Mouse (Mus musculus) heart, postnatal 10 days (tissue): ENCODE measurements around the gene Leprot. TPM values are rescaled to one million over a fixed set of nuclear protein-coding genes. Genes with fewer than 3 reads are reported as not detected.
A peak's percentile ranks its signal among the peaks of the same experiment; 100 is the strongest.

Experiments used
- DNase-seq, 2 experiments: peaks; one replicate each; pipeline ENCODE4 v3.0.0; 2021
- intact Hi-C: fragments of 180-260 bp; cut with DNase I; formaldehyde crosslinking; loops from one replicate; pipeline ENCODE4 v1.15.1; 2025
- total RNA-seq, 2 experiments: library from RNA; stranded (reverse); gene quantifications; 2 replicates each; pipeline ENCODE4 v1.2.3; 2021

The Leprot gene
- 10 to 100 TPM; 48.3 to 53.3 TPM for total RNA-seq

DNA sequence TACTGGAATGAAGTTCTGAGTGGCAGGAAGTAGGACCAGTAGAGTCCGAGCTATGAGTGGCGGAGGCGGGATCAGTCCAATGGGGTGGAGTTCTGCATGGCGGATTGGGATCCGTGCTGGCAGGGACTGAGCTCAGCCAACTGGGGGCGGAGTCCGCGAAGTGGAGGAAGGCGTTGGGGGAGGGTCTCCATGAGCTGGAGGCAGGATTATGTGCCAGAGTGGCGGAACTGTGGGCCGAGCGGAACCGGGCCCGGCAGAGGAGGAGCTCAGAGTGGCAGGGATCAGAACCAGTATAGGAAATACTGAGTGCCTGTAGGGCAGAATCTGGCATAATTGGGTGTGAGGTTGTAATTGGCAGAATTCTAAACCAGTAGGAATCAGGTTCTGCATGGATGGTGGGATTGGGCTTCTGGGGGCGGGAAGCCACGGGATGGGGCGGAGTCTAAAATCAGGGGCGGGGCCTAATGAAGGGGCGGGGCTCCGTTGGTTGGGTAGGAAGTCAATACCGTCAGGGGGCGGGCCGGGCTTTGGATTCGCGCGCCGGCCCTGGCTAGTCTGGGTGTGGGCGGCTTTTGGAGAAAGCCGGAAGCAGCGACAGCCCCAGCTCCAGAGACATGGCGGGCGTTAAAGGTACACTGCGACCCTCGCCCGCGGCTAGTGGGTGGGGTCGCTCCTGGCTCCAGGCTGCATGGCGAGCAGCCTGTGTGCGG is at the start of gene Leprot:
TSS of gene Leprot (plus strand) at position 523 of the 710 bp plus-strand sequence.
- intact Hi-C loops = loop anchor here (10.0 kb wide), 2 partner anchors 383 to 1467 kb away; partner anchors contain the start of genes Jak1, Mier1 and Wdr78
- peak; percentile 100 for DNase-seq

DNA sequence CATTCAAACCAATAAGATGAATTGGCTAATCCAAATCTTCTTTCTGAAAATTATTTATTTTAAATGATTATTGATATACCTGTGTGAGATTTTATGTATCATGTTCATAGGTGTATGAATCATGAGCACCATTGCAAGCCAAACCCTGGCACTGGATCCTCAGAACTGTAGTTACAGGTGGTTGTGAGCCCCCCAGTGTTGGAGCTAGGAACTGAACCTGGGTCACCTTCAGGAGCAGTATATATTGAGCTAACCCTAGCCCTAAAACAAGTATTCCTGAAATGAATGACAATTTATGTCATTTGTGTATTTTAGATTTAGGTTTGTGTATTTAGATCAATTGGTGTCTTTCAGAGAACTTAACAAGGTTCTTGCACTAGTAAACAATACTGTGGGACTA is 45.8 kb upstream of the Leprot start:
- intact Hi-C loops = no loop called here
- peak; percentile 4 to 5 for DNase-seq

DNA sequence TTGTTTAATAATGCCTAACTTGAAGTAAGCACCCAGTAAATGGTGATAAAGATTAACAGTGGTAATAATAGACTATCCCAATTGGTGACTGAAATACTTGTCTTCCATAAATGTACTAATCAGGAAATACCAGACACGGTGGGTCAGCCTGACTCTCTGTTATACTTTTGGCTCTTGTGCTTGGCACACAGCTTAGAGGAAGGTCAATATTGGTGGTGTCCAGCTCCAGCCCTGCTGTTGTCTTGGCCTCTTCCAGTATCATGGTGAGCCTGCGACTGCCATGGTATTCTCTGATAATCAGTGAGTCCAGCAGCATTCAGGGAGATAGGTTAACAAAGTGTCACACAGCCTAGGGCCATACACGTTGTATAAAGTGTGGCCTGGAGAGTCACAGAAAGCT is 43.9 kb upstream of the Leprot start:
- intact Hi-C loops = no loop called here
- no peak for DNase-seq

DNA sequence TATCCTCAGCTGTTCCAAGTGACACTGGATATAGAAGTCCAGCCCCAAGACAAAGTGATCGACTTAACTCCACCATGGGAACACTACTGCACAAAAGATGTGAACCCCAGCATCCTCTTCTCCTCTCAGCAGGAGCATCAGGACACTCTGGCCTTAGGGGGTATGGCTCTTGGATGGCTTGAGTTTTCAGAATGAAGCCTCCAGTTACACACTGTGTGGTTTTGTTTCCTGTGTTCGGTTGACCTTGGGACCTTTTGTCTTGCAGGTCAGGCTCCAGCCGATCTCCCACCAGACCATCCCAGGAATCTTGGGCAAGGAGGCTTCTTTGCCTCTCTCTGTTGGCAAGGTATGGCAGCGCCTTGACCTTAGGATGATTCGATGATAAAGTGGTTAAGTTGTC is 31.0 kb upstream of the Leprot start:
- no peak for DNase-seq
- intact Hi-C loops = no loop called here

DNA sequence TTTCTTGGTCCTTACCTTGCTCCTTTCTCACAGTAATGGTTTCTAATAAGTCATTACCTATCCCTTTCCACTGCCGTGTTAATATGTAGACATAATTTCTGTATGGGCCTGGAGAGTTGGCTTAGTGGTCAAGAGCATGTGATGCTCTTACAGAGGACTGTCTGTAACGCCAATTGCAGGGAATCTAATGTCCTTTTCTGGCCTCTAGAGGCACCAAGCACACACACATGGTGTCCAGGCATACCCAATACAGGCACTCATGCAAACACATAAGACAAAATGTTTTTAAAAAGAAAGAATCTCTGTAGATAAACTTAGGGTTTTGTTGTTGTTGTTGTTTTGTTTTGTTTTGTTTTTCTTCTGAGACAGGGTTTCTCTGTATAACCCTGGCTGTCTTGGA is 29.8 kb upstream of the Leprot start:
- intact Hi-C loops = no loop called here
- DNase-seq = no peak

DNA sequence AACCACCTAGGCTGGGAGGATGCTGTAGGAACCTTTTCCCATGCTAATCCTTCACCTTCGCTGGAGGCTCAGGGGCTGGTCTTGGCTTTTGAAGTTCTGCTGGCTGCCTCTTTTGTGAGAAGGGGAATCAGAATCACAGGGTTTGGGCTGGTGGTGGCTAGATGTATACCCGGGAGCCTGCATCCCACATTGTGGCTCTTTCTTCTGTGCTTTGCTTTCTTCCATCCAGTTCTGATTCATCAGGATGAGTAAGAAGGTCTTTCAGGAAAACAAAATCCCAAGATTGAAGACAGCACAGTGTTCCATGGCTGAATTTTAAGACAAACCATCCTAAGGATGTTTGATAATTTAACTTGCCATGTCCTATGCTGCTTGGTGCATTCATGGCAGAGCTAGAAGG is 27.3 kb upstream of the Leprot start:
- intact Hi-C loops = no loop called here
- DNase-seq = no peak

DNA sequence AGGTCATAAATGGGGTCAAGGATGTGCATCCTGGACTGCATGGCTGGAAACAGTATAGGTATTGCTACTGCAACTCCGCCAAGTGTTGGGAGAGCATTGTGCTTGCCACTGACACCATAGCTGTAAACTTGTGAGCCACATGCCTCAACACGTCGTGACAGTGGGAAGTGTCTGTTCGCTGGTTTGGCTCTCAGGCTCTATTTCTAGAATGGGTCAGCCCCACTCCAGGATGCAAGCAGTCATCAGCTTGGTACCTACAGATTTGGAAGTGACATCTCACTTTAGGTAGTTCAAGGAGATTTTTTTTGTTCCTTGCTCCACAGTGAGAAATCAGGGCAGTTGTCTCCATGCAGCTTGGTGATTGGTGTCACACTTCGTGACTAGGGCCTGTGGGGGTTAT is 26.3 kb upstream of the Leprot start:
- DNase-seq = no peak
- intact Hi-C loops = no loop called here

DNA sequence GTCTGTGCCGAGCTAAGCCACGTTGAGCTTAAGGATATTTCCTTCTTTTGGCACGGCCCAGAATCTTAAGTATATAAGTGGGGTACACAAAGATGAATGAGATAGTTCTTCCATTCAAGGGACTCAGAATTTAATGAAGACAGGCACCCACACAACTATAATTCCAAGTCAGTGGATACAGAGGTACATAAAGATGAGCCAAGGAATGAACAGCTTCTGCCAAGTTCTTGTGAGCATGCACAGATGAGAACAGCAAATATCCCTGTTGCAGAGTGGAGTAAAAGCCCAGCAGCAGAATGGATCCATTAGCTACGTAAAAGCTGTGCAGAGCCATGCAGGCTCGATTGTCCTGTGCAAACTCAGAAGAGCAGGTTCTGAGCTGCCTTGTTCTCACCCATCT is 22.2 kb upstream of the Leprot start:
- DNase-seq = no peak
- intact Hi-C loops = no loop called here

DNA sequence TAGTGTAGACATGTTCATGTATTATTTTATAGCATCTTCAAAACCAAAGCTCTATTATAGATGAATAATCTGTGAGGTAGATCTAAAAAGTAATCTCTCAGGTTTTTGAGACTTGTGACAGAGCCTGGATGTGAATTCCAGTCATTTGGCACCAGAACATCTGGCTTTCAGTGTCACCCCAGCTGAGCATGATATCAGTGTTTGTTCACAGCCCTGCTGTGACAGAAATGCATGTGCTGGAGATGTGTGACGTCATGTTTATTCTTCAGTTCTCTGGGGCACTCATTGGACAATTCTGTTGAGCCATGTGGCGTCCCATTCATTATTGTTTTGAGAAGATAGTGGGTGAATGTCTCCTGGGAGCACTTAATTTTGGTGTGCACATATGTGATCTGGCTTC is 11.9 kb upstream of the Leprot start:
- intact Hi-C loops = no loop called here
- DNase-seq = no peak

DNA sequence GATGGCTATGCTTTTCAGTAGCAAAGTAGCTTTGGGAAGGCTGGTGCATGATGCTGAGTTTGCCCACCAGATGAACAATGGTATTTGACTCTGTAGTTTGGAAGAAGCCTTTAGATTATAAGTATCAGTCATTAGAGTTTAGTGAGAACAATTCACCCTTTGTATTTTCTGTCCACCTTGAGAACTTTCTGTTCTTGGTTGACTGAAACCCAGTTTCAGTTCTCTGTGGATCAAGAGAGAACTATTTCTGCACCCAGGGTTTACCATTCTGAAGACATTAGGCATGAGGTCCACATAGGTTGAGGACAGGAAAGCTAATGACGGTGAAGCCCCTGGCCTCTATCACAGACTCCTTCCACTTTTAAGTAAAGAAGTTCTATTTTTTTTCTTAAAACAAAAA is 10.0 kb upstream of the Leprot start:
- DNase-seq = no peak
- intact Hi-C loops = no loop called here

DNA sequence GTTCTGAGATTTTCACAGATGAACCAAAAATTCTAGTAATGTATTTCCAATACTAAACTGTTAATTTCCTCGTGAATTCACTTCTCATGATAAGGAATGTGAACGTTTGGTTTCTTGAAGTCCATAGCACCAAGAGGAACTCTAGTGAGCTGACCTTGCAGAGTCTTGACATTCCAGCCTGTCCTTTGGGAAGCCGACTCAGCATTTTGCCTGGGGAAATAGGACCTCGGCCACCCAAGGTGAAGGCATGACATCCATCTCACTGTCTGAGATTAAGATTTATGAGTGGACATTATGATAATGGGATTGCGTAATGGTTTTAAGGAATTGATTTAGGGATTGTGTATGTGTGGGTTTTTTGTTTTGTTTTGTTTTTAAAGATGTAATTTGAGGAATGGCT is 6.9 kb upstream of the Leprot start:
- intact Hi-C loops = loop anchor here (10.0 kb wide), 2 partner anchors 376 to 1474 kb away; partner anchors contain the start of genes Jak1, Mier1 and Wdr78
- DNase-seq = no peak

DNA sequence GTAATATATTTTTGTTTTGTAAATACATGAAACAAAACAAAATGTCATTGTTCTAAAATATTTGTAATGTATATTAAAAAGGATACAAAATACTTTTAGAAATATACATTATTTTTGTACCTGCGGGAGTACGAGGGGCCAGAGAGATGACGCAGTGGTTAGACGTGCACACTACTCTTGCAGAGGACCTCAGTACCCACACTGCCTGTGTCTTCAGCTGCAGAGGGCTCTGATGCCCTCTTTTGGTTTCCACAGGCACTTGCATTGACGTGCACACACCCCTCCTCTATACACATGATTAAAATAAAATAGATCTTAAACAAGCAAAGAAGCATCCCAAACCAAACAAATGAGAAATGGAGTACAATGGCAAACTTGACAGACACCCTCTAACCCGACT is 4.8 kb upstream of the Leprot start:
- intact Hi-C loops = loop anchor here (10.0 kb wide), 2 partner anchors 378 to 1472 kb away; partner anchors contain the start of genes Jak1, Mier1 and Wdr78
- no peak for DNase-seq

DNA sequence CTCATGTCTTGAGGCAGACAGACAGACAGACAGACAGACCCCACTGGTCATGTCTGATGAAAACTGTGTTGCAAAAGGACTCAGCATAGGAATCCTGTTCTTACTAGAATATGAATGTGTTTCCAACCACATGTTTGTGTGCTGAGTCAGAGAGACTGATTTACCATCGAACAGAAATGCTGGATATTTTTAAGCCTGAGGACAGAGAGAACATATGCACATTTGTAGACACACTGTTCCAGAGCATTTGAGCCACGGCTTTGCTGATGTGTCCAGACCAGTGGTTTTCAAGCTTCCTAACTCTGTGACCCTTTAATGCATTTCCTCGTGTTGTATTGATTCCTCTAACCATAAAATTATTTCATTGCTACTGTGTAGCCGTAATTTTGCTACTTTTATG is 4.3 kb upstream of the Leprot start:
- no peak for DNase-seq
- intact Hi-C loops = loop anchor here (10.0 kb wide), 2 partner anchors 378 to 1472 kb away; partner anchors contain the start of genes Jak1, Mier1 and Wdr78

DNA sequence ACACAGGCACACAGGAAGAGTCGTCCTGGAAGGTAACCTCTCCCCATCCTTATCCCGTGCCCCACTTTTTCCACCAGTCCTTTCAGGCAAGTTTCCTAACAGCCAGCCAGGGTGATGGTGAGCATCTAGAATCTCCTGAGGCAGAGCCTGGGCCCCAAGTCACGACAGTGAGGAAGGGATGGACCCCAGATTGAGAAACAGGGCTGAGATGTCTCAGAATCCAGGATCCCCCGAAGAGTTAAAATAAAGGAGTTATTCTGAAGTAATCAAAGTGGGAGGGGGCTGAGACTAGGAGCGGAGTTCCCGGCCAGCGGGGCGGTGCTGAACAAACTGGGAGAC is 692 bp upstream of the Leprot start:
- intact Hi-C loops = loop anchor here (10.0 kb wide), 2 partner anchors 382 to 1468 kb away; partner anchors contain the start of genes Jak1, Mier1 and Wdr78
- DNase-seq = no peak

DNA sequence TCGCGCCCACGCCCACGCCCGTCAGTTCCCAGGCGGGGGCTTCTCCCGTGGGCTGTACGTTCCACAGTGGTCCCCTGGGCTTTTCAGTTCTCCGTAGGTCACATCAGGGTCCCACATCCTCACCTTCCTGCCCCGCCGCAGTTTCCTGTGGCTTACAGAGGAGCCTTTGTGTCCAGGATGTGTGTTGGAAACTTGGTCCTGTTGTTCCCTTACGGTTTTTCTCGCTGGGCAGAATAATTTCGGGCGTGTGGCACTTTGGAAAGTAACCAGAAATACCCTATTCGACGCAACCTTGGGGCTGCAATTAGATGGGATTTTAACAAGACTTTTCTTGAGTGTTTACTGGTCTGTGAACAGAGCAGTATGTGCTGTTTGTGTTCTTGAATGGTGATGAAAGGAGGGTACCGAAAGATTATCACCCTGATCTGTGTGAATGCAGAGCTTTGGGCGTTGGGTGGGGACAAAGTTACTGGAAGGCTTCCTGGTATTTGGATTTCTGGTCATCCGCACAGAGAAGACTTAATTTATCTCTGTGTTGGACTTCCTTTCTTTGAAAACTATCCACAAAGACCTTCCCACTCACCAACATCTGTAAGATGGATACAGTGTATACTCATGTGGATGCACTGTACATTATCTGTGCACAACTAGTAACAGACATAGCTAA is 591 bp downstream of the Leprot start:
- DNase-seq = peak in 1 of 2 experiments; percentile 64
- intact Hi-C loops = loop anchor here (10.0 kb wide), 2 partner anchors 383 to 1467 kb away; partner anchors contain the start of genes Jak1, Mier1 and Wdr78

DNA sequence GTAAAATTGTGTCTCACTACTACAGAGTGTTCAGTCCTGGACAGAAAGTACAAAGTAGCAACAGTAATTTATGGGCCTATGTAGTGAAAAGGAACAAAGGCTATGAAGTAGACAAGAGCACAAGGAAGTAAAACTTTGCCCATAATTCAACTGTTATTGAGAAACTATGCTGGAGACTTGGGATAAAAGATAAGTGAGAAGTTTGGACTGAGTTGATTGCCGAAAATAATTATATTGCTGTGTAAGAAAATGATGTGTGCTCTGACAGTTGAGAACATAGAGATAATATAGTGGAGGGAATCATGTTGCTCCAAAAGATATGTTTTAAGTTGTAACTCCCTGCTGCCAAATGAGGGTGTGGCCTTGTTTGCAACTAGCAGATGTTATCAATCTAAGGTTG is 1.2 kb downstream of the Leprot start:
- DNase-seq = no peak
- intact Hi-C loops = loop anchor here (10.0 kb wide), 2 partner anchors 384 to 1466 kb away; partner anchors contain the start of genes Jak1, Mier1 and Wdr78

DNA sequence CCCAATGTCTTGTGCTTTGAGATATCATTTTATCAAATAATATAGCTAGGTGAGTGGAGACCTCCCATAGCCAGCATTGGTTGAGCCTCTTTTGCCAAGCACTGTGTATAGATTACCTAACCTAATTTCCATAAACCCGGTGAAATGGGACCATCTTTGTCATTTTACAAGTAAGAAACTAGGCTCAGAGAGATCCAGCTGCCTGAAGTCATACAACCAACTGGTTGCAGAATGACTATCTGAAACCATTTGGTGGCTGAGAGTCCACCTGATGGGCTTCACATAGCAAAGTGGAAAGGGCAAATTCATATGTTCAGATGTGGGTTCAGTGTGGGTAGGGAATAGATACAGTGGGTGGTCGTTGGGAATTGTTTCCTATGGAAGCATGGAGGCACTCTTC is 3.4 kb downstream of the Leprot start:
- DNase-seq = no peak
- intact Hi-C loops = loop anchor here (10.0 kb wide), 3 partner anchors 176 to 1004 kb away; no protein-coding TSS in a partner anchor

DNA sequence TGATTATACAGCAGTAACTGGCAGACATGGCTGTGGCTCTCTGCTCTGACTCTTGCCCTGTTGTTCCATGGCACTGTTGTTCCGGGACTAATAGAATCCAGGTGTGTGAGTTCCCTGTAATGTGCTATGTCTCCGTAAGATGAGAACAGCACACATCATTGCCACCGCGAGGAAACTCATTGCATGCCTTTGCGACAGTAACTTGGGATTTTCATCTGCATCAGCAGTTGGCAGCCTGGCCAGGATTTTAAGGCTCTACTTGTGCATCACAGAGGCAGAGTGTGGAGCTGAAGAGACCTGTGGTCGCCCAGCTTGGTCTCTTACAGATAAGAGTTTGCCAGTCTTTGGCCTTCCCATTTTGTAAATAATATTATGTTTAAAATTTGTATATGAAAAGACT is 6.7 kb downstream of the Leprot start:
- DNase-seq = no peak
- intact Hi-C loops = loop anchor here (10.0 kb wide), 3 partner anchors 179 to 1001 kb away; no protein-coding TSS in a partner anchor

DNA sequence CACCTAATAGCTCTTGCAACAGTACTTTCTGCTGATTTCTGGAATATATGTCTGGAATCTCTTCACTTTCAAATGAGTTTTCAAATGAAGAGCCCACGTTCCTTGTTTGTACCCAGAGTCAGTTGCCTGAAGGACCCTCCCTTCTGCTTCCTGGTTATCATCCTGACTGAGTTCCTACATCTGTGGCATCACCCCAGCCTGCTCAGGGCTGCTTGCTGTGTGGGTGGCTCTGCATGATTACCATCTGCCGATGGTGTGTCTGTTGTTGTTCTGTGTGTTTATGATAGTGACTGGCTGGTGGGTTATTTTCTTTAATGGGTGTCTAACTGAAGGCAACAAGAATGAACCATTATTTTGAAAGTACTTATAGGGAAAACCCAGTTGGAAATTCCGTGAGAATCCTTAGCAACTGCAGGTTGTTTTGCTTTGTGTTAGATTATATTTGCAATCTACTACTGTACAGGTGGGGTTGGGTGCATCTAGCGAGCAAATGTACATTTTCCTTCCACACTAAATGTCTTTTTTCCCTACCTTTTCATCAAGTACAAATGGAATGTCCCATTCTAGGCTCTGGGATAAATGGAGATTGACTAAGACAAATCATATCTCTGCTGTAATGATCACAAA is 7.4 kb downstream of the Leprot start:
- no peak for DNase-seq
- intact Hi-C loops = loop anchor here (10.0 kb wide), 3 partner anchors 180 to 1000 kb away; no protein-coding TSS in a partner anchor

DNA sequence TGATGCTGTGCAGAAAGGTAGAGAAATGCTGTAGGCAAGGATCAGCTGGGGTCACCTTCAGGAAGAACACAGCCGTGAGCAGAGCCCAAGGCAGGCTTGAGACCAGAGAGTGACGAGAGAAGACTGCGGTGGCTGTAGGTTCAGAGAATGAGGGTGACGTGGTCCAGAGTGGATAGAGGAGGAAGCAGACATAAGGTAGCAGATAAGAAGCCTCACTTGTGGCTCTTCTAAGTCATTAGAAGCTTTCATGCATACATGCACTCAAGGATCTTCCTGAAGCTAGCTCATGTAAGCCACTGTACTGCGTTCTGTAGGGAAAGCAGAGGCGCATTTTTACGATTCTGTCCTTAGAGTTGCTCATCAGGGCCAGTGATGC is 7.9 kb downstream of the Leprot start:
- no peak for DNase-seq
- intact Hi-C loops = loop anchor here (10.0 kb wide), 3 partner anchors 181 to 999 kb away; no protein-coding TSS in a partner anchor

DNA sequence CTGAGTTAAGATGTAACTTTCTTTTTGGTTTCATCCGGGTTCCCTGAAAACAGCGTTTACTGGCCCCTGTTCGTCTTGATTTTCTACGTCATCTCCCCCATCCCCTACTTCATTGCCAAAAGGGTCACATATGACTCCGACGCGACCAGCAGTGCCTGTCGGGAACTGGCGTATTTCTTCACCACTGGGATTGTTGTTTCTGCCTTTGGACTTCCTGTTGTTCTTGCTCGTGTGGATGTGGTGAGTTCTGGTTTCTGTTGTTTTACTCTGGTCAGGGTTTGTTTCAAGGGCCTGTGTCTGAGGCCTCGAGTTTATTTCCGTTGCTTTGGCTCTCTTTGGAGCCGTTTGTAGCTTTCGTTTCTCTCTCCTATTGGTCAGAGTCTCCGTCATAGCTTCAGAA is 8.5 kb downstream of the Leprot start:
- intact Hi-C loops = loop anchor here (2.0 to 10.0 kb wide), 4 partner anchors 181 to 999 kb away; no protein-coding TSS in a partner anchor
- peak in 1 of 2 experiments; percentile 30 for DNase-seq
